Mouse (Mus musculus) liver, embryonic 11.5 days (tissue): Measurements from ENCODE around the gene Rpl19. TPM values are rescaled to one million over a fixed set of nuclear protein-coding genes. Genes with fewer than 3 reads are reported as not detected.
A peak's percentile ranks its signal among the peaks of the same experiment; 100 is the strongest.

ENCODE experiments used
- ATAC-seq: fragments of 200-750 bp; cut with Nextera tagmentation; replicated peaks from 2 replicates; pipeline ENCODE4 v1.8.0; 2017; ENCODE audit warnings: moderate number of reproducible peaks, mild to moderate bottlenecking, moderate TSS enrichment, moderate library complexity; ENCODE audit not compliant: low FRiP score
- DNase-seq: peaks from one replicate; pipeline ENCODE4 v3.0.0-alpha.2; 2017; ENCODE audit warnings: low spot score
- H3K27ac ChIP-seq: fragments of 300-500 bp; sonication (generic); 2 replicates; pipeline ENCODE4 v1.5.1; 2014; ENCODE audit warnings: mild to moderate bottlenecking, low read depth, low read length, control low read depth
- H3K27me3 ChIP-seq: fragments of 300-500 bp; sonication (generic); replicated peaks from 2 replicates; pipeline ENCODE4 v1.6.1; 2014; ENCODE audit warnings: low read length, mixed read lengths; ENCODE audit not compliant: control insufficient read depth, insufficient read depth
- H3K36me3 ChIP-seq: fragments of 300-500 bp; sonication (generic); 2 replicates; pipeline ENCODE4 v1.6.1; 2014; ENCODE audit warnings: mild to moderate bottlenecking, low read length, moderate library complexity, mixed read lengths; ENCODE audit not compliant: control insufficient read depth, insufficient read depth
- H3K4me1 ChIP-seq: fragments of 300-500 bp; sonication (generic); replicated peaks from 2 replicates; pipeline ENCODE4 v1.6.1; 2014; ENCODE audit warnings: low read length, mixed read lengths; ENCODE audit not compliant: control insufficient read depth, insufficient read depth
- H3K4me2 ChIP-seq: fragments of 300-500 bp; sonication (generic); 2 replicates; pipeline ENCODE4 v1.6.1; 2014; ENCODE audit warnings: mild to moderate bottlenecking, control low read depth, moderate library complexity
- H3K4me3 ChIP-seq: fragments of 300-500 bp; sonication (generic); 2 replicates; pipeline ENCODE4 v1.5.1; 2014; ENCODE audit warnings: low read depth, low read length, control low read depth
- H3K9ac ChIP-seq: fragments of 300-500 bp; sonication (generic); 2 replicates; pipeline ENCODE4 v1.6.1; 2014; ENCODE audit warnings: low read depth, low read length, control low read depth
- H3K9me3 ChIP-seq: fragments of 300-500 bp; sonication (generic); 2 replicates; pipeline ENCODE4 v1.6.1; 2016; ENCODE audit warnings: low read length, inconsistent platforms, mixed read lengths; ENCODE audit not compliant: control insufficient read depth
- WGBS: fragments of 180-500 bp; shearing (Covaris S2); extraction: QIAGEN DNeasy Blood & Tissue Kit; methylation state at CpG from one replicate; pipeline ENCODE4 v1.1.7; 2014; 5-methylcytosine and 5-hydroxymethylcytosine counted together
- polyA plus RNA-seq: library from polyadenylated mRNA; unstranded; fragments of >200 nt; fragmentation: Nextera tagmentation; extraction: Ambion mirVana; gene quantifications from 2 replicates; pipeline ENCODE4 v1.2.1, GENCODE M21; 2014

The Rpl19 gene
- polyA plus RNA-seq, result 1,333 and 1,422 TPM in 2 replicates

DNA sequence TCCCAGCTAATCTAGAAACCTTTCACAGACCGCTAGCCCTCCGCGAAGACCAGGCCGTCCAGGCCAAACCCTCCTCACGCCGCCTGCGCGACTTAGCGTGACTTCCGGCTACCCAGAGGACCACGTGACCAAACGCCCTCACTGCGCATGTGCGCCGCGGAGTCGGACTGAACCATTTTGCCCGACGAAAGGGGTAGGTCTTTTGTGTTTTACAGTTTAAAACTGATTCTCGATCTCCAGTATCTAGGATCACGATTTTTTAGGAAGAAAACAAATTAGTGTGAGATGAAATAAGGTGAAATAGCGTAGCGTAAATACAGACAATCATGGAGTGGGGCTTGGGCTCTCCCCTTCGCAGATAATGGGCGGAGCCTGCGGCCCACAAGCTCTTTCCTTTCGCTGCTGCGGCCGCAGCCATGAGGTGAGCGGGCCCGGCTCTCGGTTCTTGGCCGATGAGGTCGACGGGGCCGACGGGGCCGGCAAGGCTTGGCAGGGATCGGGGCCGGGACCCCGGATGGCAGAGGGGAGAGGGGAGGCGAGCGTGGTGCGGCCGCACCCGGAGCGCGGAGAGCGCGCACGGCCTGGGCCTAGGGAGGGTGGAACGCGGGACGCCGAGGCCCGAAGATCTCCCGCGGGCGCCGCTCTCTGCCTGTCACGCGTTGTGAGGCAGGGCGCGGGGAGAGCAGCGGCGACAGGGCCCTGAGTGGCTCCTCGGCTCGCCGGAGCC is at the start of gene Rpl19:
TSS of gene Rpl19 (plus strand) at position 141 of the 727 bp plus-strand sequence.
- no peaks in the 10 kb centered on the region for H3K9me3 ChIP-seq
- peak within 1 kb of the TSS; percentile 100 for H3K9ac ChIP-seq
- DNase-seq, result peak; percentile 89
- no peaks in the 10 kb centered on the region for H3K27me3 ChIP-seq
- under 1% methylated on average over 62 of the region's 69 CpGs for WGBS
- peak; percentile 75 for ATAC-seq
- peak within 1 kb of the TSS; percentile 93 for H3K27ac ChIP-seq
- peak within 1 kb of the TSS; percentile 99 for H3K4me3 ChIP-seq
- H3K4me1 ChIP-seq, result peaks cover 21% of the 10 kb centered on the region
- H3K4me2 ChIP-seq, result peak within 1 kb of the TSS; percentile 84
- peaks cover 23% of the 10 kb centered on the region for H3K36me3 ChIP-seq

GRCm38 (mm10) chr11:97977797-97978196 is 48.7 kb upstream of the Rpl19 start:
- no peak overlapping the region for H3K9ac ChIP-seq
- no peak overlapping the region for H3K27ac ChIP-seq
- no peaks in the 10 kb centered on the region for H3K4me1 ChIP-seq
- ATAC-seq (no peak), DNase-seq (no peak)
- H3K9me3 ChIP-seq, result no peaks in the 10 kb centered on the region
- 63% methylated on average over 5 of the region's 5 CpGs for WGBS
- peaks cover 7% of the 10 kb centered on the region for H3K27me3 ChIP-seq
- no peak overlapping the region for H3K4me2 ChIP-seq
- no peaks in the 10 kb centered on the region for H3K36me3 ChIP-seq
- H3K4me3 ChIP-seq, result no peak overlapping the region

DNA sequence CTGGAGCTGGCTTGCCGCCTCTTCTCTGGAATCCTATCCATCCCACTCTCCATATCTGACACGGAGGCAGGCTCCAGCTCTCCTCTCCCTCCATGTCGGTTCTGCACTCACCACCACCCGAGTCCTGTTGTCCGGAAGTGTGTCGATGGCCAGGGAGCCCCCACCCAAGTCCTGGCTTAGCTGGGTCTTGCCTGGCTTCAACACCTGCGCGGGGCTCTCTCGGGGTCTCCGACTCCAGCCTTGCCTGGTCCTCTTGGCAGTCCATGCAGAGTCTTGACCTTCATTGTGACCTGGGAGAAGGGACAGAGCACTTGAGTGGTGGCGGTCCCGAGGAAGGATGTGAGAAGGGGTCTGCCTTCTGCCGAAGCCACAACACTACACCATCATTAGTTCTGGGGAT is 48.1 kb upstream of the Rpl19 start:
- Histone ChIP-seq H3K9ac (no peak overlapping the region), H3K27ac (no peak overlapping the region), H3K9me3 (no peaks in the 10 kb centered on the region), H3K27me3 (peaks cover 9% of the 10 kb centered on the region), H3K4me1 (no peaks in the 10 kb centered on the region), H3K4me3 (no peak overlapping the region), H3K36me3 (no peaks in the 10 kb centered on the region), H3K4me2 (no peak overlapping the region)
- 80% methylated on average over 13 of the region's 13 CpGs for WGBS
- ATAC-seq (no peak), DNase-seq (no peak)

DNA sequence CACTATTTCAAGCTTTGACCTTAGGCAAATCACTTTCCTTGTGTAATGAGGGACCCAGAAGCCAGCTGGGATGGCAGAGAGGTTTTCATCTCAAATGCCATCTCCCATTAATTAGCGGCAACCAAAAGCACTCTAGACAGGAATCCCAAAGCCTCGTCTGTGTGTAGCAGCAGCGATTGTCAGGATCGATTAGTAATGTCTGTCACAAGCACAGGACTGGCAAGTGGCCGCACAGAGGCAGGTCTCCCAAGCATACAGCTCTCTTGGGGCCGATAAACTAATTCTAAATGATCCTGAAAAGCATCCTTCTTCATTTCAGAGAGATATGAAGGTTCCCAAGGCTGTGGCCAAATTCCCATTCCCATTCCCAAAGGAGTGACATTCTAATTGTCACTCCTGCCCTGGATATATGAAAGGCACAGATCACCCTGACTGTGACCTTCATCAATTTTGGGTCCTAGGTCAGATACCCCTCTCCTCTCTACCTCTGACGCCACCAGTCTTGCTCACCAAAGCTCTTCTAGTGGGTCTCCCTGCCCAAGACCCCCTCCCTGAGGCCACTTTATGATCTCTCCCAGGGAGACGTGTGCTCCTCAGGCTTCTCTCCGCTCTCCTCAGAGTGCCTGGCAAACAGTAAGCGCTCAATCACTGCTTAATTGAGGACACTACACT is 46.5 kb upstream of the Rpl19 start:
- no peaks in the 10 kb centered on the region for H3K4me1 ChIP-seq
- WGBS, result 63% methylated on average over 10 of the region's 10 CpGs
- DNase-seq (no peak), ATAC-seq (no peak)
- no peaks in the 10 kb centered on the region for H3K36me3 ChIP-seq
- H3K9ac ChIP-seq, result no peak overlapping the region
- H3K27ac ChIP-seq, result no peak overlapping the region
- peaks cover 22% of the 10 kb centered on the region for H3K27me3 ChIP-seq
- no peak overlapping the region for H3K4me3 ChIP-seq
- no peaks in the 10 kb centered on the region for H3K9me3 ChIP-seq
- H3K4me2 ChIP-seq, result no peak overlapping the region

DNA sequence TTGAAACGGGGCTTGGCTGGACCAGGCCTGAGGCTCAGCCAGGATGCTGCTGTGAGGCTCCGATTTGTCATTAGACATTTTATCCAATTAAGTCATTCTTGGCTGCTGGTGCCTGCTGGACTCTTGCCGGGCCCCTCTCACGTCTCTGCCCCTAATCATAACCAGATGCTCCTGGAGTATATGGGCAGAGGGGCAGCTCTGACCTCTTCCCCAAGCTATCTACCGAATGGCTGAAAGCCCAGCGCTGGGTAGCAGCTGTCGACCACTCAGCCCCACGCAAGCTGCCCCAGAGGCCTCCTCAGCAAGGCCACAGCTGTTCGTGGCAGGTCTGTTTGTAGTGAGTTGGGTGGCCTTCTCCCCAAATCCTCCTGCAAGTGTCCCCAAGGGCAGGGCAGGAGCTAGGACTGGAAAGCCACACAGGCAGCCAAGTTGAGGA is 46.0 kb upstream of the Rpl19 start:
- H3K27me3 ChIP-seq, result peaks cover 28% of the 10 kb centered on the region

GRCm38 (mm10) chr11:97982721-97983120 is 43.8 kb upstream of the Rpl19 start:
- H3K9ac ChIP-seq, result no peak overlapping the region
- H3K27ac ChIP-seq, result no peak overlapping the region
- H3K4me2 ChIP-seq, result no peak overlapping the region
- H3K9me3 ChIP-seq, result no peaks in the 10 kb centered on the region
- H3K4me3 ChIP-seq, result no peak overlapping the region
- no peak for ATAC-seq
- H3K36me3 ChIP-seq, result no peaks in the 10 kb centered on the region
- peaks cover 8% of the 10 kb centered on the region for H3K4me1 ChIP-seq
- H3K27me3 ChIP-seq, result peaks cover 45% of the 10 kb centered on the region
- DNase-seq, result no peak
- WGBS, result 80% methylated on average over 9 of the region's 9 CpGs

More for the DNA sequence above, 46.0 kb upstream of the Rpl19 start:
- no peak overlapping the region for H3K9ac ChIP-seq
- no peaks in the 10 kb centered on the region for H3K9me3 ChIP-seq
- no peak overlapping the region for H3K4me2 ChIP-seq
- DNase-seq, result no peak
- H3K36me3 ChIP-seq, result no peaks in the 10 kb centered on the region
- H3K4me3 ChIP-seq, result no peak overlapping the region
- no peaks in the 10 kb centered on the region; the same call in 1 of the 2 replicates for H3K4me1 ChIP-seq
- WGBS, result 58% methylated on average over 9 of the region's 9 CpGs
- H3K27ac ChIP-seq, result no peak overlapping the region
- no peak for ATAC-seq

DNA sequence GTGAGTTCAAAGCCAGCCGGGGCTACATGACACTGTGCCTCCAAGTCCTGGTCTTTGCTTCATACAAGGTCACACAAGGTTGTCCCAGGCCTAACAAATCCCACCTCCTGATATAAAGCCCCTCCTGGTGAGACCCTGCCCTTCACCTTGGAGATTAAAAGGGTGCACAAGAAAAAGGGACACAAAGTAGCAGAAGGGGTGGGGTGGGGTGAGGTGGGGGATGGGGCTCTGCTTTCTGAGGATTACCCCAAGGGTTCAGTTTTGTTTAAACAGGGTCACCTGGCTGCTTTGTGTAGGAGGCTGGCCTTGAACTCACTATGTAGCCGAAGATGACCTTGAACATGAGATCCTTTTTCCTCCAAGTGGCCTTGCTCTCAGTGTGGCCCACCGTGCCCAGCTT is 43.0 kb upstream of the Rpl19 start:
- H3K9ac ChIP-seq, result no peak overlapping the region
- H3K4me3 ChIP-seq, result no peak overlapping the region
- 77% methylated on average over 3 of the region's 3 CpGs for WGBS
- H3K27ac ChIP-seq, result no peak overlapping the region
- ATAC-seq (no peak), DNase-seq (no peak)
- H3K36me3 ChIP-seq, result no peaks in the 10 kb centered on the region
- no peaks in the 10 kb centered on the region for H3K9me3 ChIP-seq
- peaks cover 43% of the 10 kb centered on the region for H3K27me3 ChIP-seq
- peaks cover 8% of the 10 kb centered on the region for H3K4me1 ChIP-seq
- H3K4me2 ChIP-seq, result no peak overlapping the region

DNA sequence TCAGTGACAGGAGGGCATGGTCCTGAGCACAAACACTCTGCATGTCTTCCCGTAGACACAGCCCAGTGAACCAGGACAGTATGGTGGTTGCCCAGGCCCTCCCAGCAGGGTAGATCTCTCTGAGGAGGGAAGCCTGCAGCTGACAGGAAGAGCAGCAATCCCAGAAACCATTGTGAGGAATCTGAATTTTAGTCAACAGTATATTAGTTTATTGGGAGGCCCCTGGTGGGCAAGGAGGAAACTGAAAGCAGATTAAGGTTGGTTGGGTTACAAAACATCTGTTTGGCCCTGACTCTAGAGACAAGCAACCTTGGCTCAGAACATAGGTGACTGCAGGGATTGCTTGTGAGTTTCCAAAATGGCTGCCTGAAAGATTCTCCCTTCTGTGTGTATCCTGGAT is 42.5 kb upstream of the Rpl19 start:
- Histone ChIP-seq H3K27me3 (peaks cover 43% of the 10 kb centered on the region), H3K4me3 (no peak overlapping the region), H3K4me1 (peaks cover 8% of the 10 kb centered on the region), H3K4me2 (no peak overlapping the region), H3K9ac (no peak overlapping the region), H3K27ac (no peak overlapping the region), H3K9me3 (no peaks in the 10 kb centered on the region), H3K36me3 (no peaks in the 10 kb centered on the region)
- 77% methylated on average over 1 of the region's 1 CpGs for WGBS
- DNase-seq (no peak), ATAC-seq (no peak)
